Comparison of ENCODE assay signal across 8 mouse cellular contexts in the genomic region with DNA sequence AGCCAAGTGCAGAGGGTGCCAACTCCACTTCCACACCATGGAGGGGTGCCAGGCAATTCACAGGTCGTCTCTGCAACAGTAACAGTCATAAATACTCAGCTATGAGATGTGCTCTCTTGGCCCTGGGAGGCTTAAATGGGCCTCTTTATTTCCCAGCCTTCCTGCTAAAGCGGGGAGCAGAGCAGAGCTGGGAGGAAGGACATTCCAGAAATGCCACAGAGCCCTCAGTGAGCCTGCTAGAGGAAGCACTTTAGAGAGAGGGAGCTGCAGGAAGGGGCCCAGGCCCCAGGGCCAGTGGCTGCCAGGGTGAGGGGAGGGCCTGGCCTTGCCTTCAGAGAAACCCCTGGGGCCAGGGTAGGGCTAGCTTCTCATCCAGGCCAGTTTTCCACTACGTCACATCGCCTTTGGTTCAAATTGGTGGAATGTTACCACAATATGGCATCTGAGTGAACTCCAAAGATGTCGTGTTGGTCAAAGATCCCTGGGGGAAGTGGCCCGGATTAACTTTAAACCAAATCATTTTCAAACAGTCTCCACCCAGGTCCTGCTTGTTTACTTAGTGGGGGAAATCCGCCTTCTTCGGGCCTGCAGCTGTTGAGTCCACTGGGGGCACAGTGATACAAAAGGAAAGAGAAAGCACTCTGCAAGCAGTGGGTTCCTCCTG. TPM values are rescaled to one million over a fixed set of nuclear protein-coding genes. Genes with fewer than 3 reads are reported as not detected.
DNase-seq lines count a peak whose midpoint lies in the region; ATAC-seq and TF ChIP-seq lines count a peak whose summit lies in the region.

No protein-coding gene starts in this region.

- peak overlapping the region; percentile 40 for H3K4me2 ChIP-seq in heart, embryonic 12.5 days
- H3K4me2 ChIP-seq in kidney, embryonic 14.5 days (replicated peaks; ENCODE audit: low read depth, low read length) = no peak overlapping the region
- peak overlapping the region; percentile 12; the same call in 1 of the 2 replicates for H3K4me2 ChIP-seq in stomach, embryonic 16.5 days (ENCODE audit: low read depth, low read length)

- 29% methylated on average over 8 of the region's 8 CpGs for WGBS in heart, embryonic 12.5 days
- 31% methylated on average over 8 of the region's 8 CpGs for WGBS in kidney, embryonic 14.5 days
- WGBS in stomach, embryonic 16.5 days = 23% methylated on average over 8 of the region's 8 CpGs

- peak; percentile 64 for ATAC-seq in heart, embryonic 12.5 days (ENCODE audit: insufficient number of reproducible peaks, low FRiP score)
- peak; percentile 53; the same call in 1 of the 2 replicates for ATAC-seq in kidney, embryonic 14.5 days (ENCODE audit: low FRiP score, low TSS enrichment)
- ATAC-seq in stomach, embryonic 16.5 days (ENCODE audit: insufficient read depth, low FRiP score) = peak; percentile 67

- H3K4me3 ChIP-seq in left cerebral cortex, adult 2 months = no peak overlapping the region
- no peak overlapping the region for H3K4me3 ChIP-seq in heart, embryonic 12.5 days
- no peak overlapping the region for H3K4me3 ChIP-seq in kidney, embryonic 14.5 days (ENCODE audit: low read length)
- H3K4me3 ChIP-seq in stomach, embryonic 16.5 days (replicated peaks; ENCODE audit: low read length) = no peak overlapping the region

- H3K27me3 ChIP-seq in heart, embryonic 12.5 days (replicated peaks) = no peaks in the 10 kb centered on the region
- no peaks in the 10 kb centered on the region for H3K27me3 ChIP-seq in kidney, embryonic 14.5 days (ENCODE audit: control insufficient read depth, insufficient read depth, low read length)
- no peaks in the 10 kb centered on the region for H3K27me3 ChIP-seq in stomach, embryonic 16.5 days (ENCODE audit: control insufficient read depth, insufficient read depth, low read length)

- no peak overlapping the region for H3K9ac ChIP-seq in heart, embryonic 12.5 days
- no peak overlapping the region for H3K9ac ChIP-seq in kidney, embryonic 14.5 days (ENCODE audit: low read depth, low read length)
- 0 out of 2 replicates have a peak overlapping the region, but pooled peaks have one; percentile 10 for H3K9ac ChIP-seq in stomach, embryonic 16.5 days (ENCODE audit: low read length)

- peaks cover 85% of the 10 kb centered on the region for H3K4me1 ChIP-seq in heart, embryonic 12.5 days (replicated peaks)
- peaks cover 25% of the 10 kb centered on the region for H3K4me1 ChIP-seq in kidney, embryonic 14.5 days (ENCODE audit: control insufficient read depth, insufficient read depth, low read length)
- peaks cover 64% of the 10 kb centered on the region for H3K4me1 ChIP-seq in stomach, embryonic 16.5 days (ENCODE audit: control insufficient read depth, insufficient read depth, low read length)

- H3K36me3 ChIP-seq in heart, embryonic 12.5 days = no peaks in the 10 kb centered on the region
- H3K36me3 ChIP-seq in kidney, embryonic 14.5 days (ENCODE audit: control insufficient read depth, insufficient read depth, low read length) = no peaks in the 10 kb centered on the region
- H3K36me3 ChIP-seq in stomach, embryonic 16.5 days (ENCODE audit: control insufficient read depth, insufficient read depth, low read length) = no peaks in the 10 kb centered on the region

- peak overlapping the region; percentile 63 for H3K27ac ChIP-seq in left cerebral cortex, adult 2 months
- H3K27ac ChIP-seq in heart, embryonic 12.5 days (ENCODE audit: poor library complexity, severe bottlenecking) = peak overlapping the region; percentile 96
- H3K27ac ChIP-seq in kidney, embryonic 14.5 days (ENCODE audit: low read depth, low read length) = peak overlapping the region; percentile 65
- peak overlapping the region; percentile 93 for H3K27ac ChIP-seq in stomach, embryonic 16.5 days (ENCODE audit: low read length)

- intact Hi-C loops in left cerebral cortex, adult 2 months (cut with DNase I) = no loop called here
- intact Hi-C loops in left cerebral cortex, postnatal 36 days (cut with DNase I) = no loop called here

- DNase-seq in left cerebral cortex, adult 2 months (ENCODE audit: extremely low spot score in 1 of 2, low spot score in 2 of 2) = no peak
- no peak for DNase-seq in left cerebral cortex, postnatal 36 days (ENCODE audit: low spot score in 2 of 2)
- peak; percentile 52 for DNase-seq in embryo, embryonic 10.5 days (ENCODE audit: low spot score)
- peak; percentile 79 for DNase-seq in lung, postnatal 14 days
- DNase-seq in retina, postnatal 1 day = no peak

- TF ChIP-seq CTCF in left cerebral cortex, adult 2 months (IDR thresholded peaks at IDR 0.05) = no peak

- no peaks in the 10 kb centered on the region for H3K9me3 ChIP-seq in heart, embryonic 12.5 days (replicated peaks)
- H3K9me3 ChIP-seq in kidney, embryonic 14.5 days (ENCODE audit: control insufficient read depth, low read length) = no peaks in the 10 kb centered on the region
- H3K9me3 ChIP-seq in stomach, embryonic 16.5 days (replicated peaks; ENCODE audit: control insufficient read depth, low read length) = peaks cover 4% of the 10 kb centered on the region; the same call in 1 of the 2 replicates

RNA-seq across cellular contexts. Expression of gene Rock2, which starts 24.2 kb away (rescaled TPM):
- 100 to 1,000 TPM; 154 to 161 TPM for total RNA-seq in left cerebral cortex, adult 2 months (2021)
- 100 to 1,000 TPM; 122 to 152 TPM for total RNA-seq in left cerebral cortex, postnatal 36 days (2021)
- polyA plus RNA-seq in heart, embryonic 12.5 days (2016; fragmentation: Nextera tagmentation; extraction: Ambion mirVana) = 29.7 and 32.0 TPM in 2 replicates
- polyA plus RNA-seq in kidney, embryonic 14.5 days (2014; fragmentation: Nextera tagmentation; extraction: Ambion mirVana) = 17.4 and 22.3 TPM in 2 replicates
- 14.3 and 16.5 TPM in 2 replicates for polyA plus RNA-seq in stomach, embryonic 16.5 days (2015; fragmentation: Nextera tagmentation; extraction: Ambion mirVana)

RNA-seq across cellular contexts. Expression of gene E2f6, which starts 59.8 kb away (rescaled TPM):
- 10 to 100 TPM; 38.1 to 45.8 TPM for total RNA-seq in left cerebral cortex, adult 2 months (2021)
- 10 to 100 TPM; 32.4 to 37.5 TPM for total RNA-seq in left cerebral cortex, postnatal 36 days (2021)
- polyA plus RNA-seq in heart, embryonic 12.5 days (2016; fragmentation: Nextera tagmentation; extraction: Ambion mirVana) = 62.7 and 63.4 TPM in 2 replicates
- 36.8 and 56.7 TPM in 2 replicates for polyA plus RNA-seq in kidney, embryonic 14.5 days (2014; fragmentation: Nextera tagmentation; extraction: Ambion mirVana)
- 26.5 and 27.9 TPM in 2 replicates for polyA plus RNA-seq in stomach, embryonic 16.5 days (2015; fragmentation: Nextera tagmentation; extraction: Ambion mirVana)

Comparison
In these comparisons a context has a peak if more than half of its experiments do, and no peak if none do; other contexts are left out.
1. DNase-seq: peak in embryo, embryonic 10.5 days (single experiment) and lung, postnatal 14 days (single experiment); none in left cerebral cortex, adult 2 months (0 of 2), left cerebral cortex, postnatal 36 days (0 of 2) and retina, postnatal 1 day (single experiment).
2. Peak in every context shown above with its lines, with median percentiles within 50 percentile points of each other: H3K27ac ChIP-seq and ATAC-seq.